Mouse (Mus musculus) monocyte, adult 5-6 weeks (primary cell): ENCODE results near the gene Zcchc13. TPM values are rescaled to one million over a fixed set of nuclear protein-coding genes. Genes with fewer than 3 reads are reported as not detected.
"Not testable (repeated sequence)": the region's sequence is repeated elsewhere in the genome, so short reads cannot be mapped to it uniquely, and the experiment has no call there.

Experiments
- ATAC-seq: fragments of 153-309, 156-312 bp; replicated peaks from 2 replicates; pipeline ENCODE4 v1.8.0; 2017; ENCODE audit warnings: mild to moderate bottlenecking; ENCODE audit not compliant: low TSS enrichment, insufficient number of reproducible peaks, severe bottlenecking, poor library complexity, low FRiP score
- total RNA-seq: library from RNA; stranded (forward); fragments of 200-1000, 200-491, 200-594 nt; gene quantifications from 3 replicates; pipeline ENCODE4 v1.2.3, GENCODE M21; 2017

Zcchc13 gene
- total RNA-seq, 1 experiment from 2014 or later = not detected

GRCm38 (mm10) chrX:103633895-103634294, 3.5 kb downstream of the Zcchc13 start:
- ATAC-seq = no peak

- ATAC-seq = no peak
Observed at GRCm38 (mm10) chrX:103636021-103636420, 5.6 kb downstream of the Zcchc13 start.

- ATAC-seq = no peak
Observed at GRCm38 (mm10) chrX:103638566-103638965, 8.2 kb downstream of the Zcchc13 start.

- no peak for ATAC-seq
Observed at GRCm38 (mm10) chrX:103644301-103644700, 13.9 kb downstream of the Zcchc13 start.

GRCm38 (mm10) chrX:103652048-103652447, 21.7 kb downstream of the Zcchc13 start:
- no peak for ATAC-seq

GRCm38 (mm10) chrX:103653021-103653420, 22.6 kb downstream of the Zcchc13 start:
- no peak for ATAC-seq

GRCm38 (mm10) chrX:103658985-103659384, 28.6 kb downstream of the Zcchc13 start:
- no peak for ATAC-seq

GRCm38 (mm10) chrX:103664445-103664844, 34.1 kb downstream of the Zcchc13 start:
- ATAC-seq = not testable (repeated sequence)

GRCm38 (mm10) chrX:103670245-103670644, 39.9 kb downstream of the Zcchc13 start:
- ATAC-seq = no peak

- no peak for ATAC-seq
Observed at GRCm38 (mm10) chrX:103673761-103674160, 43.4 kb downstream of the Zcchc13 start.

- ATAC-seq = no peak
Observed at GRCm38 (mm10) chrX:103674674-103675073, 44.3 kb downstream of the Zcchc13 start.

Other genes starting within 250 kb of the Zcchc13 start
- gene Tsx, start 216.1 kb upstream of the Zcchc13 start, total RNA-seq = not detected in 3 replicates
- gene Gm26992, start 208.6 kb upstream of the Zcchc13 start, total RNA-seq = not detected in 3 replicates
- 0.29 TPM in 1 of 3 replicates, not detected in the others for gene Slc16a2, start 191.4 kb downstream of the Zcchc13 start, total RNA-seq